Mouse (Mus musculus) cortical plate, adult 2 months (tissue): ENCODE measurements around the gene Plcl1.

Experiments
- CTCF ChIP-seq: fragments of 200-500 bp; IDR thresholded peaks from 2 replicates; pipeline ENCODE4 v1.5.1; 2011; ENCODE audit warnings: mild to moderate bottlenecking, control low read depth, low read length; ENCODE audit not compliant: insufficient read depth; ENCODE audit errors: extremely low read depth
- POLR2A ChIP-seq: fragments of 200-500 bp; IDR thresholded peaks from 2 replicates; pipeline ENCODE4 v1.6.1; 2011; ENCODE audit warnings: mild to moderate bottlenecking, low read length, control low read depth; ENCODE audit not compliant: insufficient read depth; ENCODE audit errors: extremely low read depth

DNA sequence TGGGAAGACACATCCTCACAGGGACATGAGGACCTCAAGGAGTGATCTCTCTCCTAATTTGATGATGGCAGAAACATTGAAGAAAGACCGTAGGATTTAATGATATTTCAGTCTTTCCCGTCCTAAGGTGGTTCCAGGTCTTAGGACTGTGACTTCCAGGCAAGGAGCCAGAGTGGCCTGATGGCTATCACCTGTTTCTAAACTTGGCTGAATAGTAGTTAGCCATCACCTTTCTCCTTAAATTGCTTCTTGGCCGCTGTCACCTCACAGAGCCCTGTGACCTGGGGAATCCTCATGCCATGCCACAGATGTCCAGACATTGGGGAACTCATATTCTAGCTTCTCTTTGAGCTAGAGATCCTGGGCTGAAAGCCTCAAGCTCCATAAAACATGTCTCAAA lies 277.0 kb downstream of the Plcl1 start:
- TF ChIP-seq CTCF (no peak), POLR2A (no peak)
